Mouse (Mus musculus): ENCODE results near the gene Kiss1.
"Not testable (repeated sequence)": the region's sequence is repeated elsewhere in the genome, so short reads cannot be mapped to it uniquely, and the experiment has no call there.

The Kiss1 gene

GRCm38 (mm10) chr1:133317149-133317548 lies 4.5 kb upstream of the Kiss1 start:
- no peak for DNase-seq (ENCODE audit: low spot score in 2 of 2)

DNA sequence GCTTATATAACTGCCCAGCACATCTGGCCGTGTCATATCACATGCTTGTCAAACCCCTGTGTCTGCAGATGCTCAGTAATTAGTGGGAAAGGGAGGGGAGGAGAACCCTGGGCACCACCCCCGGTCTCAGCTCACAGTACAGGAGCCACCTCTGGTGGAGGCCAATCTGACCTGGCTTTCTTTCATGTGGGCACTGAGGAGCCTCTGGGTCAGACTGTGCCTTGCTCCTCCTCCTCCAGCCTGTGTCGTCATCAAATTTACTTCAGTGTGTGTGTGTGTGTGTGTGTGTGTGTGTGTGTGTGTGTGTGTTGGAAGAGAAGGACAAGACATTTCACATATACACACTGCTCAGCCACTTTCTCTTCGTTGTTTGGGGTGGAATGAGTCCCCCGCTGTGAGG lies 1.7 kb downstream of the Kiss1 start:
- DNase-seq (ENCODE audit: low spot score in 2 of 2) = no peak

GRCm38 (mm10) chr1:133325951-133326350 lies 4.3 kb downstream of the Kiss1 start:
- DNase-seq (ENCODE audit: low spot score in 2 of 2) = no peak

GRCm38 (mm10) chr1:133327094-133327493 lies 5.4 kb downstream of the Kiss1 start:
- no peak for DNase-seq (ENCODE audit: low spot score in 2 of 2)

DNA sequence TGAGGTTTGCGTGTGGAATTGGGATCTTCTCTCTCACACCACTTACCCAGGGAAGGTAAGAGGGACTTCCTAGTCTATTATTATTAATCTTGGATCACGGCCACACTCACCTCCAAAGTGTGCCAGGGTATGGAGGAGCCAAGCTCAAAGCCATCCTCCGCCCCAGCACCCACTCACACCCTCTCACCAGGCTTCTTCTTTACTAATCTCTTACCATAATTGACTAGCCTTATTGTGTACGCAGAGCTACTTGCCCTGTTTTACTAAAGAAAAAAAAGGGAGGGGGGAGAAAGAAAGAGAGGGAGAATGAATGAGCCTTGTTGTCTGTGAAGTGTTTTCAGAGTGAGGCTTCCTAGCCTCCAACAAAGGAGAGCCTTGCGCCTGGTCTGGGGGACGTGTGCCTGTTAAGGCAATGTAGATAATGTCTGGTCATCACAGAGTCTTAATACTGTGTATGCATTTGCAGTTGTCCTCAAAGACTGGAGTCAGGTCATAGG lies 6.7 kb downstream of the Kiss1 start:
- DNase-seq (ENCODE audit: low spot score in 2 of 2) = no peak

DNA sequence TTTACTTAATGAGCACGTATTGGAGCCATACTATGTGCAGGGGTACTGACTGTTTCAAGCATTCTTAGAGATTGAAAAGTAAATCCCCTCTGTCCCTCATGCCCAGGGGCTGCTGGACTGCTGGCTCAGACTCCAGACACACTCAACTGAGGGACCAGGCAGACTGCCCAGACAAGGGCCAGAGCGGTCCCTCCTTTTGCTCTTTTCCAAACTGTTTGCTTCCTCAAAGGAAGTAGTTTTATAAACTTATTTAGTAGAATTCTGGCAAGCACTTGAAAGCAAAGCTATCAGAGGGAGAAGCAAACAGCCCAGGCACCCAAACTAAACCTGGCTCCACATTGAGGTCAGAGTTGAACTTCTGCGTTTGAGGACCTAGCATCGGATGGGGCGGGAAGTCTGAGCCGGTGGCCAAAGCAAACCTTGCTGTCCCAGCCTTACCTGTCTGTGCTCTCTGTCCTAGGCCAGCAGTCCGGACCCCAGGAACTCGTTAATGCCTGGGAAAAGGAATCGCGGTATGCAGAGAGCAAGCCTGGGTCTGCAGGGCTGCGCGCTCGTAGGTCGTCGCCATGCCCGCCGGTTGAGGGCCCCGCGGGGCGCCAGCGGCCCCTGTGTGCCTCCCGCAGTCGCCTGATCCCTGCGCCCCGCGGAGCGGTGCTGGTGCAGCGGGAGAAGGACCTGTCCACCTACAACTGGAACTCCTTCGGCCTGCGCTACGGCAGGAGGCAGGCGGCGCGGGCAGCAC lies 7.4 kb downstream of the Kiss1 start:
- DNase-seq (ENCODE audit: low spot score in 2 of 2) = no peak

DNA sequence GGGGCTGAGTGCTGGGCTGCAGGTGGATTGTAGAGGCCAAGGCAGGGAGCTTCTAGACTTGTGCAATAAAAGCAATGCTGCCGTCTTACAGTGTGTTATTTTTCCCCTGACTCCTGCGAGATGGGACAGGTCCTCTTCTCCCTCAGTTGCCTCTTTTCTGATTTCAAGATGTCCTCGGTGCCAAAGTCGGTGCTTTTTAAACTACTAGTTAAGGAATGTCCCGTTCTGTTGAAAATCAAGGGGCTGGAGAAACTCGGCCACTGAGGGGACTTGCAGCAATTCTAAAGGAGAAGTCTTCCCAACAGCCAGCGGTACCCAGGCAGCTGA lies 7.9 kb downstream of the Kiss1 start:
- no peak for DNase-seq (ENCODE audit: low spot score in 2 of 2)

- DNase-seq (ENCODE audit: low spot score in 2 of 2) = no peak
Measured at GRCm38 (mm10) chr1:133331142-133331541, 9.5 kb downstream of the Kiss1 start.

- peak; percentile 25 to 36 for DNase-seq (ENCODE audit: low spot score in 2 of 2)
Measured at GRCm38 (mm10) chr1:133332656-133333430, 11.2 kb downstream of the Kiss1 start.

DNA sequence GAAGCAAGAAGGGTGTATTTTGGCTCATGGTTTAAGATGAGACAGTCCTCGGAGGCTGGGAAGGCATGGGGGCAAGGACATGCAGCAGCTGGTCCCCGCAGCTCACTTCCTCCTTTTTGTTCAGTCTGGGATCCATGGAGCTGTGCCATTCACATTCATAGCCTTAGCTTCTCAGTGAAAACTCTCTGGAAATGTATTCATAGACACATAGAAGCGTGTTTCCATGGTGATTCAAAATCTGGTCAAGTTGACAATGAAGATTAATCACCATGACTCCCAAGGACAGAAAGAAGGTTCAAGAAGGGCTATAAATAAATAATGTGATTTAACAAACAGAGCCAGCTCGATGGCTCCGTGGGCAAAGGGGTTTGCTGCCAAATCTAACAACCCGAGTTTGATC lies 12.3 kb downstream of the Kiss1 start:
- no peak for DNase-seq (ENCODE audit: low spot score in 2 of 2)

- DNase-seq (ENCODE audit: low spot score in 2 of 2) = not testable (repeated sequence)
Measured at GRCm38 (mm10) chr1:133340403-133340802, 18.7 kb downstream of the Kiss1 start.

- no peak for DNase-seq (ENCODE audit: low spot score in 2 of 2)
Measured at GRCm38 (mm10) chr1:133344357-133344756, 22.7 kb downstream of the Kiss1 start.

DNA sequence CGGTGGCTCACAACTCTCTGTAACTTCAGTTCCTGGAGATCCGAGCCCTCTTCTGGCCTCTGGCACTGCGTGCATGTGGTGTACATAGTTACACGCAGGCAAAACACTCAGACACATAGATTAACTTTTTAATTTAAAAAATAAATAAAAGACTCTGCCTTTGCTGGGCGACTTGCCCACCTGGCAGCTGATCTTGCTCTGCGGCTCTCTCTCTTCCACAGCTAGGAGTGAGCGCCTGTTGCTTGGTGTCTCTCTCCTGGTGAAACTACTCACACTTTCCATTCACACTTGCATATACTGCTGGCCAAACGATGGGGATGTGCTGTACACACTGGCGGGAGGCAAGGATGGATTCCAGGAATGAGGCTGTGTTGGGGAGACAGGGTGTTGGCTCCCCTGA lies 24.9 kb downstream of the Kiss1 start:
- no peak for DNase-seq (ENCODE audit: low spot score in 2 of 2)

- DNase-seq (ENCODE audit: low spot score in 2 of 2) = no peak
Measured at GRCm38 (mm10) chr1:133347226-133347625, 25.6 kb downstream of the Kiss1 start.

DNA sequence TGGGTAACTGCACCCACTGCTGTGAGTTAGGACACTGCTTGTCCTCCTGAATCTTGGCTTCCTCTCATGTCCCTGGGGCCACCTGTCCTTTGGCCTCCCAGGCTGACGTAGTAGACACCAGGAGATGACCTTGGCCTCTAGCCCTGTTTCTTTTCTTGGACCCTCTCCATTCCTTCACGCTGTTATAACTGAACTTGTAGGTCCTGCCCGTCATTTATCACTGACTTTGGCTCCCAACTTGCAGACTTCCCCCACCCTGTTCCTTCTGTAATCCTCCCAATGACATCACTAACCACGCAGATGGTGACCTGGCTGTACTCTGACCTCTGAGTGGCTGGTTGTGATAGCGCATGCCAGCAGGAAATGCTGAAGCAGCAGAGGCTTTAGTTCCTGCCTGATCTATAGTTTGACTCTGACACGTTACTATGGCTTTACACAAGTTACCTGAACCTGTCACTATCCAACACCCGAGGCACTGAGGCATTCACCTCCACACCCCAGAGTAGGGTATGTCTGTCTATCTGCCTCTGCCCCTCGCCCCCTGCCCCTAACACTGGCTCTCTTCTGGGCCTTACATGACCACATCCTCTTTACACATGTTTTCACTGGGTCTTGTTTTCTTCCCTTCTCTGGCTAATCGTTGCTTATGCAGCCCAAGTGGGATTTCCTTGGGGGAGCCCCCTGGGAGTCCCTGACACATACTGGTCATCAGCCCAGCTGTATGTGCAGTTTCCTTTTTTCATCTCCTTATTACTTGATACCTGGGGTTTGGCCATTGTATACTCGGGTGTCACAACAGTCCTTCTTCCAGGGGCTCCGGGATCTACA lies 26.2 kb downstream of the Kiss1 start:
- no peak for DNase-seq (ENCODE audit: low spot score in 2 of 2)

DNA sequence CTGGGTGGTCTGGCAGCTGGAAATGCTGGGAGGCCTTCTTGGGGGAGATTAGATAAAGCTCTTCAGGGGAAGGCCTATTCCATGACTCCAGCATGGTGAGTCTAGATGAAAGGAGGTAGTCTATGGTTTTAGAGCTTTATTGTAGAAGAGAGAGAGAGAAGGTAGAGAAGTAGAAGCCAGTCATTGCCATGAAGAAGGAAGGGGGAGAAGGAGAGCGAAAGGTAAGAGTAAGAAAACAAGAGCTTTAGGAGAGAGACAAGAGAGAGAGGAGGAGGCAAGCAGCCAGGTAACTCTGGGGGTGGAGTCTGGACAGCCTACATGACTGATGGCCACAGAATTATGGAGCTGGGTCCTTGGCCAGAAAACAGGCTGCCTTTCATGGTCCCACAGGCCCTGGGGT lies 28.5 kb downstream of the Kiss1 start, which contains the start of gene Ren1:
Gene Ren1, plus strand, starts transcription at position 301 of the 400 bp plus-strand sequence.
- DNase-seq (ENCODE audit: low spot score in 2 of 2) = no peak

DNA sequence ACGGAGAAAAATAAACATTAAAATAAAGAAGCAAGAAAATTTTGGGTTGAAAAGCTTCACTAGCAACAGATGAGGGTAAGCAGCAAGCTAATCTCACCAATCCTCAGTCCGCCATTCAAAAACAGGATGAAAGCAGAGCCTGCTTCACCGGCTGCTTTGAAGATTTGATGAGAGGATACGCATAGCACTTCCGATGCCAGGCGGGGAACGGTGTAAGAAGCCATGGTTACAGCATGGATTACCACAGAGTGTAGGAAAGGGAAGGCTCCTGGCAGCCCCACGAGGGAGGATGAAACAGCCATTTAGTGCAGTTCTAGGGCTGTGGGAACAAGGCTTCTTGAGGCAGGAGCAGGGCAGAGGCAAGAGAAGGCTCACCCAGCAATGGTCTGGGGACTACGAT lies 30.1 kb downstream of the Kiss1 start:
- DNase-seq (ENCODE audit: low spot score in 2 of 2) = no peak

DNA sequence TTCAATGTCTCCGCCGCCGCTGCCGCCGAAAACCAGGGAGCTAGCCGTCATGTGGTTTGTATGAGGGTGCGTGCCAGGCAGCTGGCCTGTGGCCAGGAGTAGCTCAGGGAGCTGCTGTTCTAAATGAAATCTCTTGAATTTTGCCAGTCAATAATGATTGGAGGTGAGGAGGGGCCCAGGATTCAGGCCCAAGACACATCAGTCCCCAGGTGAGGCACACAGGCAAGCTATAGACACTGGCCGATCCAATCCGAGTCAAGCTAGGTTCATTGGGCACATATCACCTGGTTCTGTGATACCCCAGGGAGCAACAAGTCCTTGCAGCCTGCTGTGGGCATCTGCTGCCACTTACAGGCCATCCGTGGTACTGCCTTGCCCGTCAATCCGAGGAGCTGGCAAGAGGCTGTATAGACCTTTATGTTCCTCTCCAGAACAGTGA lies 31.7 kb downstream of the Kiss1 start:
- DNase-seq (ENCODE audit: low spot score in 2 of 2) = peak; percentile 88

- DNase-seq (ENCODE audit: low spot score in 2 of 2) = no peak
Measured at GRCm38 (mm10) chr1:133355469-133355868, 33.8 kb downstream of the Kiss1 start.

DNA sequence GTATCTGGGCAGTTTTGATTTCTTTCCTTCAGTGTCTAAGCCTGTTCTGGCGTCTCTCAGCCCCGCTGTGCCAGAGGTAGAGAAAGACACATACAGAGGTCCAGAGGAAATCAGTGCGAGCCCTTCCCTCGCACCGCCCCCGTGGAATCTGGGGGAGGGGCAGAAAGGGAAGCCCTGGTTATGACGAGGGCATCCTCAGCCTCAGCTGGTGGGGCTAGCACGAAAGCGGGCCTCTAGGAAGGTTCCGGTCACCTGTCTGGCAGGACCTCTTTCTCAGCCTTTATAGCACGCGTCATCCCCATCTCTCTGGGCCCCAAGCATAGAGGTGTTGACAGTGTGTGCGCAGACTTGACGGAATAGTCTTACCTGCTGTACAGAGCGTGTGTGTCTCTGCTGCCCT lies 34.2 kb downstream of the Kiss1 start:
- no peak for DNase-seq (ENCODE audit: low spot score in 2 of 2)

GRCm38 (mm10) chr1:133356330-133356729 lies 34.7 kb downstream of the Kiss1 start:
- DNase-seq (ENCODE audit: low spot score in 2 of 2) = no peak

DNA sequence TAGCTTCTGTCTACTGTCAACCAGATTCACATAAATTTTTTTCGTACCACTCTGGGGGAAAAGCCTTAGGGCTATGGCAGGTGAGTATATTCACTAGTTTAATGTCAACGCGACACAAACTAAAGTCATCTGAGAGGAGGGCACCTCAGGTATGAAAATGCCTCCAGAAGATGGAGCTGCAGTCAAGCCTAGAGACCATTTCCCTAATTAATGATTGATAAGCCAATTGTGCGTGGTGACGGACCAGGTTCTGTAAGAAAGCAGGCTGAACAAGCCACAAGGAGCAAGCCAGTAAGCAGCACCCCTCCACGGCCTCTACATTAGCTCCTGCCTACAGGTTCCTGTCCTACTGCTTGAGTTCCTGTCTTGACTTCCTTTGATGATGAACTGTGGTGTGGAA lies 39.3 kb downstream of the Kiss1 start:
- DNase-seq (ENCODE audit: low spot score in 2 of 2) = no peak
